Mouse (Mus musculus) liver, embryonic 14.5 days (tissue): Measurements from ENCODE around the gene Fbxo41.

ENCODE experiments used
- CTCF ChIP-seq: IDR thresholded peaks from 2 replicates; pipeline ENCODE4 v1.5.1; 2016; ENCODE audit warnings: antibody characterized with exemption, low read depth, control low read depth
- EP300 ChIP-seq: IDR thresholded peaks from 2 replicates; pipeline ENCODE4 v1.6.1; 2016; ENCODE audit warnings: antibody characterized with exemption, low read depth

DNA sequence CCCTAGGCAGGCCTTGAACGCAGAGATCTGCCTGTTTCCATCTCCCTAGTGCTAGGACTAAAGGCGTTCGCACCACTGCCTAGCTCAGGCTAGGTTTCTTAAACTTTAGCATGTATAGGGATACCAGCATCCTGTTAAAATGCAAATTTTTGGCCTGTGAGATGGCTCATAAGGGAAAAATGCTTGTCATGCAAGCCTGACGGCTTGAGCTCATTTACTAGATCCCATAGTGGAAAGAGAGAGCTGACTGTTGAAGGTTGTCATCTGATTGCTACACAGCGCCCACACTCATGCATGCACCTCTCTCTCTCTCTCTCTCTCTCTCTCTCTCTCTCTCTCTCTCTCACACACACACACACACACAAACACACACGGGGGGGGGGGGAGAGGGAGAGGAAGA is 66.2 kb downstream of the Fbxo41 start:
- TF ChIP-seq CTCF (no peak), EP300 (no peak)
